Mouse (Mus musculus) hindbrain, embryonic 11.5 days (tissue): ENCODE data around the gene Chmp6. TPM values are rescaled to one million over a fixed set of nuclear protein-coding genes. Genes with fewer than 3 reads are reported as not detected.

Experiments
- ATAC-seq: fragments of 200-750 bp; cut with Nextera tagmentation; 2 replicates; pipeline ENCODE4 v1.8.0; 2017; ENCODE audit warnings: mild to moderate bottlenecking, moderate TSS enrichment, moderate library complexity; ENCODE audit not compliant: low FRiP score
- DNase-seq: peaks from one replicate; pipeline ENCODE4 v3.0.0-alpha.2; 2015; ENCODE audit warnings: low spot score
- H3K27ac ChIP-seq: fragments of 300-500 bp; sonication (generic); 2 replicates; pipeline ENCODE4 v1.5.1; 2014; ENCODE audit warnings: mild to moderate bottlenecking, low read depth, low read length
- H3K27me3 ChIP-seq: fragments of 300-500 bp; sonication (generic); 2 replicates; pipeline ENCODE4 v1.6.1; 2014; ENCODE audit warnings: mild to moderate bottlenecking, low read length, moderate library complexity, mixed read lengths; ENCODE audit not compliant: control insufficient read depth, insufficient read depth
- H3K36me3 ChIP-seq: fragments of 300-500 bp; sonication (generic); 2 replicates; pipeline ENCODE4 v1.6.1; 2014; ENCODE audit warnings: mild to moderate bottlenecking, low read length, moderate library complexity, mixed read lengths; ENCODE audit not compliant: control insufficient read depth, insufficient read depth
- H3K4me1 ChIP-seq: fragments of 300-500 bp; sonication (generic); replicated peaks from 2 replicates; pipeline ENCODE4 v1.6.1; 2014; ENCODE audit warnings: low read length, mixed read lengths; ENCODE audit not compliant: control insufficient read depth, insufficient read depth
- H3K4me2 ChIP-seq: fragments of 300-500 bp; sonication (generic); replicated peaks from 2 replicates; pipeline ENCODE4 v1.6.1; 2014; ENCODE audit warnings: mild to moderate bottlenecking, low read depth, low read length
- H3K4me3 ChIP-seq: fragments of 300-500 bp; sonication (generic); 2 replicates; pipeline ENCODE4 v1.5.1; 2014; ENCODE audit warnings: low read depth, low read length
- H3K9ac ChIP-seq: fragments of 300-500 bp; sonication (generic); 2 replicates; pipeline ENCODE4 v1.6.1; 2014; ENCODE audit warnings: low read depth, low read length
- H3K9me3 ChIP-seq: fragments of 300-500 bp; sonication (generic); 2 replicates; pipeline ENCODE4 v1.6.1; 2016; ENCODE audit warnings: low read length; ENCODE audit not compliant: control insufficient read depth
- WGBS: fragments of 180-500 bp; shearing (Covaris S2); extraction: QIAGEN DNeasy Blood & Tissue Kit; methylation state at CpG from one replicate; pipeline ENCODE4 v1.1.7; 2014; 5-methylcytosine and 5-hydroxymethylcytosine counted together
- polyA plus RNA-seq: library from polyadenylated mRNA; unstranded; fragments of >200 nt; fragmentation: Nextera tagmentation; extraction: Ambion mirVana; gene quantifications from 2 replicates; pipeline ENCODE4 v1.2.1, GENCODE M21; 2014

Chmp6 gene
- polyA plus RNA-seq, 1 experiment from 2014 or later: 87.2 TPM

DNA sequence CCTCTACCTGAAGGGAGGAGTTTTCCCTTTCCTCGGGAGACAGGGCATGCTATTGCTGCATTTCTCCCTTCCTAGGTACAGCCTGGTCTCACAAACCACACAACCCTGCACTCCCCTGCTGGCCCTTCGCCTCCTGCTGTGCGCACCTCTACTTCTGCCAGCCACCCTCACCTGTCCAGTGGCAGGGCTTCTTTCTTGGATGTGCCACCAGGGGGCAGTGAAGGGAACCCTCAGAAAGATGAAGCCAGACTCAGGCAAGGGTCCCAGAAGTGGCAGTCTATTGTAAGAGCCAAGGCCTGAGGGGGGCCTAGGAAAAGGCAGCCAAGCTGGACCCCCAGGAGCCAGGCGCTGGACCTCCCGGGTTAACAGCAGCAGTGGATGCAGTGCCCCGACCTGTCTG lies 22.2 kb downstream of the Chmp6 start:
- 23% methylated on average over 6 of the region's 6 CpGs for WGBS
- ATAC-seq (no peak), DNase-seq (peak; percentile 79)
- no peaks in the 10 kb centered on the region for H3K9me3 ChIP-seq
- peaks cover 6% of the 10 kb centered on the region; the same call in 1 of the 2 replicates for H3K4me1 ChIP-seq
- no peak overlapping the region for H3K4me2 ChIP-seq
- peaks cover 2% of the 10 kb centered on the region; the same call in 1 of the 2 replicates for H3K27me3 ChIP-seq
- H3K36me3 ChIP-seq: no peaks in the 10 kb centered on the region
- H3K4me3 ChIP-seq: no peak overlapping the region
- no peak overlapping the region for H3K9ac ChIP-seq
- H3K27ac ChIP-seq: no peak overlapping the region

DNA sequence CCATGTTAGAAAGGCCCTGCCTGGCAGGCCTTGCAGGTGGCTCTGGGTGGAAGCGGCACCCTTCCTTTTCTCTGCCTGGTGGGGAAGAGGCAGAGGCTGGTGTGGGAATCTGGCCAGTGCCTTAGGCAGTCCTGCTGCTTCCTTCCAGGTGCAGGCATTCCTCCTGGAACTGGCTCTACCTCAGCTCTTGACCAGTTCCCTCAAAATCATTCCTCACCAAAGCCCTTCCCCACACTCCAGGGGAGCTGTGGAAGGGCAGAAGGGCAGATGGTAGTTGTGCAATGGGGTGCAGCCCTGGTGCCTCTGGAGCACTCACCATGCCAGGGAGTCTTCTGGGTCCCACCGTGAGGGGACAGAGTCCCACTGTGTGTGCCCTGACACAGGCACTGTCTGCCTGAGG lies 23.2 kb downstream of the Chmp6 start:
- WGBS: 79% methylated on average over 2 of the region's 2 CpGs
- peaks cover 6% of the 10 kb centered on the region; the same call in 1 of the 2 replicates for H3K4me1 ChIP-seq
- peaks cover 7% of the 10 kb centered on the region for H3K27me3 ChIP-seq
- H3K4me2 ChIP-seq: no peak overlapping the region
- no peak overlapping the region for H3K9ac ChIP-seq
- no peak overlapping the region for H3K27ac ChIP-seq
- no peaks in the 10 kb centered on the region for H3K36me3 ChIP-seq
- no peak for DNase-seq
- ATAC-seq: no peak
- no peak overlapping the region for H3K4me3 ChIP-seq
- no peaks in the 10 kb centered on the region for H3K9me3 ChIP-seq

DNA sequence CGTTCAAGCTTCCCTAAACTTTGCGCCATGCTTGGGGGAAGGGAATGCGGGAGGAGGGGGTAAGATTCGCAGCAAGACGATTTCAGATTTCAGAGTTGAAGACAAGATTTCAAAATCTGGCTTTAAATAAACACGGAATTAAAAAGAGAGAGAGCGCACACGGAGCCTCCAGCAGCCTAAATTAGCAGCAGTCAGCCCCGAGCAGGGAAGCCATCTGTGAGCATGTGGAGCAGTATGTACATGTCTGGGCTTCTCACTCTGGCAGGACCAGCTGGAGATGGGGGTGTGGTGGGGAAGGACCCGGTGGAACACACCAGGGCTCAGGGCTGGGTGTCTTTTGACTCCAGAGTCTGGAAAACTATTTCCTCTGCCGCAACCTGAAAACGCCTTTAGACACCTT lies 24.0 kb downstream of the Chmp6 start:
- Histone ChIP-seq H3K27ac (no peak overlapping the region), H3K9me3 (no peaks in the 10 kb centered on the region), H3K27me3 (peaks cover 7% of the 10 kb centered on the region), H3K9ac (no peak overlapping the region), H3K36me3 (no peaks in the 10 kb centered on the region), H3K4me3 (no peak overlapping the region), H3K4me2 (no peak overlapping the region; the same call in 1 of the 2 replicates), H3K4me1 (peaks cover 6% of the 10 kb centered on the region; the same call in 1 of the 2 replicates)
- ATAC-seq (no peak), DNase-seq (no peak)
- WGBS: 58% methylated on average over 12 of the region's 12 CpGs

- no peak overlapping the region for H3K27ac ChIP-seq
- peaks cover 6% of the 10 kb centered on the region; the same call in 1 of the 2 replicates for H3K4me1 ChIP-seq
- H3K36me3 ChIP-seq: no peaks in the 10 kb centered on the region
- H3K27me3 ChIP-seq: peaks cover 7% of the 10 kb centered on the region
- no peak for ATAC-seq
- no peak overlapping the region for H3K9ac ChIP-seq
- no peak overlapping the region for H3K4me2 ChIP-seq
- WGBS: 52% methylated on average over 19 of the region's 19 CpGs
- no peak for DNase-seq
- H3K4me3 ChIP-seq: no peak overlapping the region
- H3K9me3 ChIP-seq: no peaks in the 10 kb centered on the region
Measured at GRCm38 (mm10) chr11:119937772-119938502, 24.7 kb downstream of the Chmp6 start.

GRCm38 (mm10) chr11:119939073-119939710 lies 26.0 kb downstream of the Chmp6 start:
- H3K4me2 ChIP-seq: no peak overlapping the region
- H3K4me1 ChIP-seq: peaks cover 11% of the 10 kb centered on the region; the same call in 1 of the 2 replicates
- no peak overlapping the region for H3K27ac ChIP-seq
- DNase-seq (no peak), ATAC-seq (no peak)
- peaks cover 7% of the 10 kb centered on the region for H3K27me3 ChIP-seq
- no peak overlapping the region for H3K4me3 ChIP-seq
- WGBS: 42% methylated on average over 8 of the region's 8 CpGs
- H3K9me3 ChIP-seq: no peaks in the 10 kb centered on the region
- H3K9ac ChIP-seq: no peak overlapping the region
- H3K36me3 ChIP-seq: no peaks in the 10 kb centered on the region

DNA sequence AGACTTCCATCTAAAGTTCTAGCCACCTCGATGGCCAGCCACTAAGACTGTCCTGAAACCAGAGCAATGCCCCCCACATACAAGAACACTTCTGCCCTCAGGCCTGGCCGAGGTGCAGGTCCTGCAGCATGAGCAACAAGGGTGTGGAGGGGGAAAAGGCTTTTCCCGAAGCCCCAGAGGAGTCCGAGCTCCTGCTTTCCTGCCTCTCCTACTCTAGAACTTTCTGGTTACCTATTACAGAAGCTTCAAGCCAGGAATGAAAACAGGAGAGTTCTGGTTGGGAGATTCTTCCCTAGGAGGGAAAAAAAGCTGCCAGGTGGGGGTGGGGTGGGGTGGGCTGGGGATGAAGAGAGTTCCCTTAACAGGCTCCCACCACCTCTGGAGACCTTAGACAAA lies 26.5 kb downstream of the Chmp6 start:
- no peak overlapping the region for H3K4me3 ChIP-seq
- no peaks in the 10 kb centered on the region for H3K9me3 ChIP-seq
- no peaks in the 10 kb centered on the region for H3K36me3 ChIP-seq
- no peak for DNase-seq
- H3K9ac ChIP-seq: no peak overlapping the region
- peaks cover 11% of the 10 kb centered on the region; the same call in 1 of the 2 replicates for H3K4me1 ChIP-seq
- ATAC-seq: no peak
- H3K27me3 ChIP-seq: peaks cover 7% of the 10 kb centered on the region
- no peak overlapping the region for H3K4me2 ChIP-seq
- no peak overlapping the region for H3K27ac ChIP-seq
- WGBS: 77% methylated on average over 4 of the region's 4 CpGs

GRCm38 (mm10) chr11:119940142-119940541 lies 26.9 kb downstream of the Chmp6 start:
- WGBS: 63% methylated on average over 11 of the region's 11 CpGs
- Histone ChIP-seq H3K9me3 (no peaks in the 10 kb centered on the region), H3K36me3 (no peaks in the 10 kb centered on the region), H3K4me3 (no peak overlapping the region), H3K4me1 (peaks cover 11% of the 10 kb centered on the region; the same call in 1 of the 2 replicates), H3K27ac (no peak overlapping the region), H3K4me2 (no peak overlapping the region), H3K9ac (no peak overlapping the region), H3K27me3 (peaks cover 7% of the 10 kb centered on the region)
- DNase-seq (no peak), ATAC-seq (no peak)

GRCm38 (mm10) chr11:119941794-119942193 lies 28.6 kb downstream of the Chmp6 start:
- DNase-seq (no peak), ATAC-seq (no peak)
- Histone ChIP-seq H3K36me3 (no peaks in the 10 kb centered on the region), H3K27ac (0 out of 2 replicates have a peak overlapping the region, but pooled peaks have one; percentile 51), H3K4me2 (peak overlapping the region; percentile 100), H3K9me3 (no peaks in the 10 kb centered on the region), H3K27me3 (peaks cover 7% of the 10 kb centered on the region), H3K9ac (no peak overlapping the region; the same call in 1 of the 2 replicates), H3K4me3 (peak overlapping the region; percentile 68), H3K4me1 (peaks cover 9% of the 10 kb centered on the region; the same call in 1 of the 2 replicates)
- WGBS: 9% methylated on average over 8 of the region's 8 CpGs
